Mouse (Mus musculus) cortical plate, adult 2 months (tissue): ENCODE measurements at regions not wholly inside any gene's neighbourhood (a gene's known extent, or its start where the extent isn't known, plus 50 kb on each side); places are given as distances from the start of the nearest gene placed in this dataset.

Source experiments
- CTCF ChIP-seq: fragments of 200-500 bp; IDR thresholded peaks from 2 replicates; pipeline ENCODE4 v1.5.1; 2011; ENCODE audit warnings: mild to moderate bottlenecking, control low read depth, low read length; ENCODE audit not compliant: insufficient read depth; ENCODE audit errors: extremely low read depth
- POLR2A ChIP-seq: fragments of 200-500 bp; IDR thresholded peaks from 2 replicates; pipeline ENCODE4 v1.6.1; 2011; ENCODE audit warnings: mild to moderate bottlenecking, low read length, control low read depth; ENCODE audit not compliant: insufficient read depth; ENCODE audit errors: extremely low read depth

- no peak for TF ChIP-seq POLR2A
- TF ChIP-seq CTCF: no peak
These were observed 150.4 kb upstream of the Lhx5 start for GRCm38 (mm10) chr5:120280991-120281602.
